Mouse (Mus musculus): ENCODE data around the gene Sf1.

- TF ChIP-seq TAL1 (IDR thresholded peaks at IDR 0.05; ENCODE audit: low read length): no peak
- no peak for TF ChIP-seq GATA1 (IDR thresholded peaks at IDR 0.05; ENCODE audit: low read length)
Measured at GRCm38 (mm10) chr19:6363411-6364240, at the start of gene Sf1.
